Mouse (Mus musculus) embryonic fibroblast, embryonic 13.5 days (primary cell): ENCODE measurements around the gene Rhot2. TPM values are rescaled to one million over a fixed set of nuclear protein-coding genes. Genes with fewer than 3 reads are reported as not detected.

Experiments used
- H3K27ac ChIP-seq: 2 replicates; pipeline ENCODE4 v1.5.1; 2012; ENCODE audit warnings: low read length, control low read depth, inconsistent platforms; ENCODE audit not compliant: insufficient read depth
- H3K4me1 ChIP-seq: 2 replicates; pipeline ENCODE4 v1.6.1; 2011; ENCODE audit warnings: low read length; ENCODE audit not compliant: control insufficient read depth, insufficient read depth
- H3K4me3 ChIP-seq: 2 replicates; pipeline ENCODE4 v1.5.1; 2011; ENCODE audit warnings: mild to moderate bottlenecking, control low read depth, low read length; ENCODE audit not compliant: insufficient read depth
- CTCF ChIP-seq: IDR thresholded peaks from 2 replicates; pipeline ENCODE4 v1.5.1; 2011; ENCODE audit warnings: mild to moderate bottlenecking, control low read depth, low read length, moderate library complexity, borderline replicate concordance; ENCODE audit not compliant: insufficient read depth
- POLR2A ChIP-seq: IDR thresholded peaks from 2 replicates; pipeline ENCODE4 v1.6.1; 2011; ENCODE audit warnings: low read depth, mild to moderate bottlenecking, control low read depth, low read length, moderate library complexity
- polyA plus RNA-seq: library from polyadenylated mRNA; stranded (reverse); fragments of >200 nt; gene quantifications from 2 replicates; pipeline ENCODE4 v1.2.4, GENCODE M21; 2011; ENCODE audit warnings: low read depth; ENCODE audit not compliant: missing spikeins, insufficient read length

Rhot2 gene
- polyA plus RNA-seq, 1 experiment: 29.7 TPM

GRCm38 (mm10) chr17:25824362-25825142 is 20.1 kb downstream of the Rhot2 start:
- H3K27ac ChIP-seq: no peak overlapping the region
- peaks cover 5% of the 10 kb centered on the region; the same call in 1 of the 2 replicates for H3K4me1 ChIP-seq
- peak overlapping the region; percentile 82 for H3K4me3 ChIP-seq
- no peak for TF ChIP-seq POLR2A
- TF ChIP-seq CTCF: no peak

GRCm38 (mm10) chr17:25823452-25823851 is 21.2 kb downstream of the Rhot2 start, which contains the start of gene Wdr24:
Gene Wdr24 (plus strand): TSS chr17:25823627.
- H3K27ac ChIP-seq: no peak within 1 kb of the TSS
- TF ChIP-seq POLR2A: peak; percentile 71
- no peak for TF ChIP-seq CTCF
- peak within 1 kb of the TSS; percentile 82 for H3K4me3 ChIP-seq
- peaks cover 5% of the 10 kb centered on the region; the same call in 1 of the 2 replicates for H3K4me1 ChIP-seq

GRCm38 (mm10) chr17:25818851-25819780 is 25.5 kb downstream of the Rhot2 start:
- H3K4me3 ChIP-seq: no peak overlapping the region

GRCm38 (mm10) chr17:25817662-25818061 is 27.0 kb downstream of the Rhot2 start:
- no peak for TF ChIP-seq CTCF
- no peak for TF ChIP-seq POLR2A
- Histone ChIP-seq H3K27ac (no peak overlapping the region), H3K4me1 (no peaks in the 10 kb centered on the region), H3K4me3 (no peak overlapping the region)

More at GRCm38 (mm10) chr17:25818851-25819780, 25.5 kb downstream of the Rhot2 start:
- Histone ChIP-seq H3K27ac (no peak overlapping the region), H3K4me1 (peaks cover 1% of the 10 kb centered on the region; the same call in 1 of the 2 replicates)
- no peak for TF ChIP-seq CTCF
- TF ChIP-seq POLR2A: no peak

- no peaks in the 10 kb centered on the region for H3K4me1 ChIP-seq
- no peak overlapping the region for H3K4me3 ChIP-seq
- TF ChIP-seq CTCF (peak; percentile 56; the same call in 1 of the 2 replicates), POLR2A (no peak)
These were observed 31.2 kb downstream of the Rhot2 start for GRCm38 (mm10) chr17:25813471-25813870.

GRCm38 (mm10) chr17:25810890-25811289 is 33.8 kb downstream of the Rhot2 start:
- Histone ChIP-seq H3K4me1 (0 out of 2 replicates have a peak, but pooled peaks cover 3% of the 10 kb centered on the region), H3K27ac (no peak overlapping the region), H3K4me3 (no peak overlapping the region)
- TF ChIP-seq CTCF (no peak), POLR2A (no peak)

More at GRCm38 (mm10) chr17:25813471-25813870, 31.2 kb downstream of the Rhot2 start:
- H3K27ac ChIP-seq: no peak overlapping the region

GRCm38 (mm10) chr17:25809606-25810340 is 34.9 kb downstream of the Rhot2 start:
- Histone ChIP-seq H3K4me3 (peak overlapping the region; percentile 68), H3K27ac (no peak overlapping the region), H3K4me1 (0 out of 2 replicates have a peak, but pooled peaks cover 3% of the 10 kb centered on the region)
- TF ChIP-seq POLR2A (no peak), CTCF (no peak)

GRCm38 (mm10) chr17:25808789-25809605 is 35.7 kb downstream of the Rhot2 start, which contains the start of gene Fbxl16:
Gene Fbxl16 (plus strand): TSS chr17:25809085.
- no peak within 1 kb of the TSS for H3K27ac ChIP-seq

More at GRCm38 (mm10) chr17:25808789-25809605, 35.7 kb downstream of the Rhot2 start, which contains the start of gene Fbxl16:
- peak within 1 kb of the TSS; percentile 68 for H3K4me3 ChIP-seq
- TF ChIP-seq POLR2A (no peak), CTCF (no peak)
- 0 out of 2 replicates have a peak, but pooled peaks cover 3% of the 10 kb centered on the region for H3K4me1 ChIP-seq
